Mouse (Mus musculus) MEL (cell line): ENCODE data around the gene Slc19a2. TPM values are rescaled to one million over a fixed set of nuclear protein-coding genes. Genes with fewer than 3 reads are reported as not detected.

ENCODE experiments used
- DNase-seq: peaks from one replicate; pipeline ENCODE4 v3.0.0; 2011; ENCODE audit warnings: low read depth, low spot score
- H3K27ac ChIP-seq: 2 replicates; pipeline ENCODE4 v1.5.1; 2012; ENCODE audit warnings: low read depth, mild to moderate bottlenecking, control low read depth, low read length, moderate library complexity; ENCODE audit not compliant: control insufficient read depth
- H3K27me3 ChIP-seq, 2 experiments: fragments of 150-350 bp in 1 of 2; sonication (generic) in 1 of 2; 2 replicates each; pipeline ENCODE4 v1.6.1; 2012; ENCODE audit warnings: low read length in 2 of 2, mild to moderate bottlenecking in 2 of 2, improper control_type of control experiment in 1 of 2, moderate library complexity in 1 of 2; ENCODE audit not compliant: insufficient read depth in 2 of 2, control insufficient read depth in 1 of 2
- H3K36me3 ChIP-seq, 2 experiments: 2 replicates each; pipeline ENCODE4 v1.6.1; 2012 to 2014; ENCODE audit warnings: low read length in 2 of 2, improper control_type of control experiment in 1 of 2, inconsistent platforms in 1 of 2, mild to moderate bottlenecking in 1 of 2; ENCODE audit not compliant: insufficient read depth in 2 of 2, control insufficient read depth in 1 of 2
- H3K4me1 ChIP-seq, 2 experiments: fragments of 150-350 bp in 1 of 2; sonication (generic) in 1 of 2; 2 replicates each; pipeline ENCODE4 v1.6.1; 2012; ENCODE audit warnings: low read length in 2 of 2, improper control_type of control experiment in 1 of 2, mild to moderate bottlenecking in 1 of 2; ENCODE audit not compliant: insufficient read depth in 2 of 2, control insufficient read depth in 1 of 2
- H3K4me3 ChIP-seq, 2 experiments: fragments of 150-350 bp in 1 of 2; sonication (generic) in 1 of 2; 2 replicates each; pipeline ENCODE4 v1.5.1; 2012; ENCODE audit warnings: low read depth in 2 of 2, low read length in 2 of 2, mild to moderate bottlenecking in 2 of 2, moderate library complexity in 2 of 2, control low read depth in 1 of 2, improper control_type of control experiment in 1 of 2; ENCODE audit not compliant: control insufficient read depth in 1 of 2, insufficient read depth in 1 of 2
- H3K79me2 ChIP-seq: 2 replicates; pipeline ENCODE4 v1.6.1; 2012; ENCODE audit warnings: mild to moderate bottlenecking, low read length, moderate library complexity; ENCODE audit not compliant: control insufficient read depth, poor library complexity, insufficient read depth
- H3K9ac ChIP-seq: 2 replicates; pipeline ENCODE4 v1.6.1; 2012; ENCODE audit warnings: low read depth, mild to moderate bottlenecking, control low read depth, low read length, moderate library complexity; ENCODE audit not compliant: control insufficient read depth, poor library complexity, severe bottlenecking
- H3K9me3 ChIP-seq: fragments of 150-350 bp; sonication (generic); replicated peaks from 2 replicates; pipeline ENCODE4 v1.6.1; 2012; ENCODE audit warnings: mild to moderate bottlenecking, low read length, improper control_type of control experiment, moderate library complexity; ENCODE audit not compliant: insufficient read depth
- BHLHE40 ChIP-seq: IDR thresholded peaks from 2 replicates; pipeline ENCODE4 v1.6.1; 2012; ENCODE audit warnings: low read depth, mild to moderate bottlenecking, inconsistent platforms, low read length, improper control_type of control experiment, borderline replicate concordance
- CHD1 ChIP-seq: IDR thresholded peaks from 2 replicates; pipeline ENCODE4 v1.6.1; 2012; ENCODE audit warnings: low read depth, mild to moderate bottlenecking, inconsistent platforms, low read length, improper control_type of control experiment
- CTCF ChIP-seq, 3 experiments: IDR thresholded peaks in 2 of 3; conservative IDR thresholded peaks in 1 of 3; 2 replicates each; pipeline ENCODE4 v1.5.1; 2011 to 2012; ENCODE audit warnings: low read length in 3 of 3, low read depth in 2 of 3, mild to moderate bottlenecking in 2 of 3, improper control_type of control experiment in 1 of 3, inconsistent platforms in 1 of 3, mixed read lengths in 1 of 3, moderate library complexity in 1 of 3; ENCODE audit not compliant: control insufficient read depth in 1 of 3, insufficient read depth in 1 of 3, poor library complexity in 1 of 3, severe bottlenecking in 1 of 3
- E2F4 ChIP-seq: IDR thresholded peaks from 2 replicates; pipeline ENCODE4 v1.6.1; 2011; ENCODE audit warnings: low read depth, low read length, improper control_type of control experiment, borderline replicate concordance
- ELF1 ChIP-seq: IDR thresholded peaks from 2 replicates; pipeline ENCODE4 v1.6.1; 2014; ENCODE audit warnings: low read depth, mild to moderate bottlenecking, inconsistent platforms, low read length, improper control_type of control experiment, moderate library complexity
- EP300 ChIP-seq, 2 experiments: IDR thresholded peaks; 2 replicates each; pipeline ENCODE4 v1.6.1; 2011; ENCODE audit warnings: improper control_type of control experiment in 2 of 2, low read length in 2 of 2, low read depth in 1 of 2, mild to moderate bottlenecking in 1 of 2
- ETS1 ChIP-seq: IDR thresholded peaks from 2 replicates; pipeline ENCODE4 v1.6.1; 2012; ENCODE audit warnings: low read depth, mild to moderate bottlenecking, inconsistent platforms, low read length, improper control_type of control experiment, moderate library complexity
- GABPA ChIP-seq: IDR thresholded peaks from 2 replicates; pipeline ENCODE4 v1.6.1; 2012; ENCODE audit warnings: low read depth, mild to moderate bottlenecking, inconsistent platforms, low read length, improper control_type of control experiment, moderate library complexity
- HCFC1 ChIP-seq: IDR thresholded peaks from 2 replicates; pipeline ENCODE4 v1.6.1; 2012; ENCODE audit warnings: low read depth, mild to moderate bottlenecking, inconsistent platforms, low read length, improper control_type of control experiment, moderate library complexity
- JUND ChIP-seq: IDR thresholded peaks from 2 replicates; pipeline ENCODE4 v1.6.1; 2011; ENCODE audit warnings: low read depth, mild to moderate bottlenecking, improper control_type of control experiment, low read length
- KAT2A ChIP-seq: conservative IDR thresholded peaks from 2 replicates; pipeline ENCODE4 v1.6.1; 2012; ENCODE audit warnings: low read depth, low read length, improper control_type of control experiment, inconsistent platforms
- MAFK ChIP-seq: IDR thresholded peaks from 2 replicates; pipeline ENCODE4 v1.6.1; 2011; ENCODE audit warnings: low read depth, mild to moderate bottlenecking, low read length, improper control_type of control experiment, borderline replicate concordance
- MAX ChIP-seq: IDR thresholded peaks from 2 replicates; pipeline ENCODE4 v1.6.1; 2011; ENCODE audit warnings: low read length, improper control_type of control experiment
- MAZ ChIP-seq: IDR thresholded peaks from 2 replicates; pipeline ENCODE4 v1.6.1; 2012; ENCODE audit warnings: low read depth, mild to moderate bottlenecking, inconsistent platforms, low read length, improper control_type of control experiment
- MEF2A ChIP-seq: IDR thresholded peaks from 2 replicates; pipeline ENCODE4 v1.6.1; 2014; ENCODE audit warnings: low read depth, mild to moderate bottlenecking, inconsistent platforms, low read length, improper control_type of control experiment; ENCODE audit not compliant: poor library complexity, insufficient replicate concordance, severe bottlenecking; ENCODE audit errors: extremely low read depth
- MXI1 ChIP-seq: IDR thresholded peaks from 2 replicates; pipeline ENCODE4 v1.6.1; 2011; ENCODE audit warnings: mild to moderate bottlenecking, low read depth, low read length, improper control_type of control experiment
- MYB ChIP-seq: IDR thresholded peaks from 2 replicates; pipeline ENCODE4 v1.6.1; 2011; ENCODE audit warnings: mild to moderate bottlenecking, low read depth, low read length, improper control_type of control experiment
- MYC ChIP-seq: IDR thresholded peaks from 2 replicates; pipeline ENCODE4 v1.6.1; 2011; ENCODE audit warnings: low read depth, mild to moderate bottlenecking, low read length, improper control_type of control experiment, moderate library complexity
- NELFE ChIP-seq: IDR thresholded peaks from 2 replicates; pipeline ENCODE4 v1.6.1; 2011; ENCODE audit warnings: low read depth, low read length, improper control_type of control experiment
- NRF1 ChIP-seq: IDR thresholded peaks from 2 replicates; pipeline ENCODE4 v1.6.1; 2014; ENCODE audit warnings: low read depth, mild to moderate bottlenecking, inconsistent platforms, low read length, improper control_type of control experiment, moderate library complexity; ENCODE audit not compliant: poor library complexity, insufficient read depth, severe bottlenecking
- POLR2A ChIP-seq, 2 experiments: IDR thresholded peaks; 2 replicates each; pipeline ENCODE4 v1.6.1; 2011 to 2012; ENCODE audit warnings: low read length in 2 of 2, mild to moderate bottlenecking in 2 of 2, control low read depth in 1 of 2, improper control_type of control experiment in 1 of 2, low read depth in 1 of 2, moderate library complexity in 1 of 2; ENCODE audit not compliant: control insufficient read depth in 1 of 2, insufficient read depth in 1 of 2, poor library complexity in 1 of 2
- POLR2AphosphoS2 ChIP-seq: IDR thresholded peaks from 2 replicates; pipeline ENCODE4 v1.6.1; 2011; ENCODE audit warnings: low read length, improper control_type of control experiment
- POLR2AphosphoS5 ChIP-seq: IDR thresholded peaks from 2 replicates; pipeline ENCODE4 v1.6.1; 2012; ENCODE audit warnings: low read depth, borderline replicate concordance, mild to moderate bottlenecking, inconsistent platforms, low read length, moderate library complexity, mixed read lengths
- RAD21 ChIP-seq: IDR thresholded peaks from 2 replicates; pipeline ENCODE4 v1.6.1; 2011; ENCODE audit warnings: mild to moderate bottlenecking, low read depth, low read length, improper control_type of control experiment
- SIN3A ChIP-seq: IDR thresholded peaks from 2 replicates; pipeline ENCODE4 v1.6.1; 2012; ENCODE audit warnings: low read length, improper control_type of control experiment, inconsistent platforms
- SMC3 ChIP-seq: IDR thresholded peaks from 2 replicates; pipeline ENCODE4 v1.6.1; 2011; ENCODE audit warnings: low read depth, low read length, improper control_type of control experiment
- TAL1 ChIP-seq: IDR thresholded peaks from 2 replicates; pipeline ENCODE4 v1.6.1; 2012; ENCODE audit warnings: mild to moderate bottlenecking, inconsistent platforms, low read length, moderate library complexity, mixed read lengths
- TBP ChIP-seq: IDR thresholded peaks from 2 replicates; pipeline ENCODE4 v1.8.0; 2011; ENCODE audit warnings: low read depth, low read length, improper control_type of control experiment
- TCF12 ChIP-seq: IDR thresholded peaks from 2 replicates; pipeline ENCODE4 v1.6.1; 2014; ENCODE audit warnings: low read depth, mild to moderate bottlenecking, inconsistent platforms, low read length, improper control_type of control experiment, moderate library complexity
- UBTF ChIP-seq: IDR thresholded peaks from 2 replicates; pipeline ENCODE4 v1.6.1; 2012; ENCODE audit warnings: low read depth, mild to moderate bottlenecking, inconsistent platforms, low read length, improper control_type of control experiment, moderate library complexity, borderline replicate concordance; ENCODE audit not compliant: insufficient read depth
- USF1 ChIP-seq: IDR thresholded peaks from 2 replicates; pipeline ENCODE4 v1.6.1; 2014; ENCODE audit warnings: low read depth, mild to moderate bottlenecking, inconsistent platforms, low read length, improper control_type of control experiment, moderate library complexity
- USF2 ChIP-seq, 2 experiments: IDR thresholded peaks; 2 replicates each; pipeline ENCODE4 v1.6.1; 2011 to 2012; ENCODE audit warnings: improper control_type of control experiment in 2 of 2, low read length in 2 of 2, borderline replicate concordance in 1 of 2, inconsistent platforms in 1 of 2, low read depth in 1 of 2, mild to moderate bottlenecking in 1 of 2; ENCODE audit not compliant: insufficient read depth in 1 of 2
- ZC3H11A ChIP-seq: IDR thresholded peaks from 2 replicates; pipeline ENCODE4 v1.6.1; 2012; ENCODE audit warnings: low read depth, mild to moderate bottlenecking, inconsistent platforms, low read length, improper control_type of control experiment
- ZKSCAN1 ChIP-seq: IDR thresholded peaks from 2 replicates; pipeline ENCODE4 v1.6.1; 2012; ENCODE audit warnings: low read depth, mild to moderate bottlenecking, inconsistent platforms, low read length, improper control_type of control experiment, moderate library complexity
- ZMIZ1 ChIP-seq: IDR thresholded peaks from 2 replicates; pipeline ENCODE4 v1.6.1; 2012; ENCODE audit warnings: low read depth, mild to moderate bottlenecking, inconsistent platforms, low read length, improper control_type of control experiment, moderate library complexity
- ZNF384 ChIP-seq: IDR thresholded peaks from 2 replicates; pipeline ENCODE4 v1.6.1; 2012; ENCODE audit warnings: low read depth, mild to moderate bottlenecking, inconsistent platforms, low read length, improper control_type of control experiment
- polyA plus RNA-seq, 2 experiments: library from polyadenylated mRNA; stranded (reverse) in 1 of 2; unstranded in 1 of 2; fragments of >175 nt in 1 of 2; fragments of >200 nt in 1 of 2; gene quantifications; 2 replicates each; pipeline versions ENCODE4 v1.2.1 to v1.2.4; 2012; ENCODE audit warnings: low replicate concordance in 2 of 2, low read depth in 1 of 2; ENCODE audit not compliant: insufficient read length in 2 of 2, insufficient read depth in 1 of 2, missing spikeins in 1 of 2
- total RNA-seq: library from RNA; depleted of rRNA; stranded (reverse); fragments of 300-350 nt; gene quantifications from 2 replicates; pipeline ENCODE4 v1.2.3, GENCODE M21; 2012

Gene Slc19a2
- total and polyA plus RNA-seq, 3 experiments, result 9.0 to 54.2 (median 9.7) TPM

GRCm38 (mm10) chr1:164307124-164307751, 58.4 kb downstream of the Slc19a2 start, which contains the start of gene Blzf1:
Gene Blzf1, minus strand, starts transcription at chr1:164307489.
- peak; percentile 99 for DNase-seq
- Histone ChIP-seq H3K79me2 (peaks cover 15% of the 10 kb centered on the region), H3K4me1 (peaks cover 8 to 12% of the 10 kb centered on the region in 2 experiments; a peak in 2 of 4 replicates), H3K36me3 (peaks cover 0 to 12% of the 10 kb centered on the region in 2 experiments; a peak in 3 of 4 replicates), H3K9me3 (no peaks in the 10 kb centered on the region), H3K4me3 (peak within 1 kb of the TSS; percentile 93 to 95), H3K27ac (peak within 1 kb of the TSS; percentile 91), H3K27me3 (no peaks in the 10 kb centered on the region), H3K9ac (peak within 1 kb of the TSS; percentile 92)
- TF ChIP-seq SMC3, result no peak
- TF ChIP-seq TBP, result peak; percentile 43
- TF ChIP-seq RAD21, result no peak
- no peak for TF ChIP-seq BHLHE40
- TF ChIP-seq ZKSCAN1, result no peak
- TF ChIP-seq USF2 (IDR thresholded peaks at IDR 0.05; ENCODE audit: borderline replicate concordance in 1 of 2, insufficient read depth in 1 of 2, low read depth in 1 of 2, low read length in 2 of 2), result no peak
- TF ChIP-seq UBTF, result no peak
- TF ChIP-seq POLR2A (IDR thresholded peaks at IDR 0.05; ENCODE audit: control insufficient read depth in 1 of 2, insufficient read depth in 1 of 2, low read depth in 1 of 2, low read length in 2 of 2, poor library complexity in 1 of 2), result peak in 1 of 2 experiments; percentile 74; a peak in 1 of 4 replicates
- no peak for TF ChIP-seq NRF1
- TF ChIP-seq ETS1, result peak; percentile 39; the same call in 1 of the 2 replicates
- peak; percentile 91 for TF ChIP-seq HCFC1
- TF ChIP-seq USF1, result no peak
- no peak for TF ChIP-seq TCF12
- TF ChIP-seq KAT2A, result peak; percentile 79
- TF ChIP-seq POLR2AphosphoS5, result no peak
- no peak for TF ChIP-seq CHD1
- no peak for TF ChIP-seq GABPA
- TF ChIP-seq MYC, result peak; percentile 74; the same call in 1 of the 2 replicates
- TF ChIP-seq MXI1, result peak; percentile 93
- TF ChIP-seq ZMIZ1, result no peak
- TF ChIP-seq EP300 (IDR thresholded peaks at IDR 0.05; ENCODE audit: low read depth in 1 of 2, low read length in 2 of 2), result 0 out of 4 replicates have a peak, but pooled peaks of 1 of the 2 experiments have one; percentile 16
- no peak for TF ChIP-seq E2F4
- TF ChIP-seq MAZ, result no peak
- no peak for TF ChIP-seq JUND
- TF ChIP-seq POLR2AphosphoS2, result peak; percentile 59; the same call in 1 of the 2 replicates
- peak; percentile 64 for TF ChIP-seq NELFE
- 0 out of 2 replicates have a peak, but pooled peaks have one; percentile 34 for TF ChIP-seq MYB
- TF ChIP-seq MAX, result peak; percentile 58; the same call in 1 of the 2 replicates
- TF ChIP-seq CTCF (IDR thresholded peaks at IDR 0.05 in 2 of 3, conservative IDR thresholded peaks at IDR 0.05 in 1 of 3; ENCODE audit: control insufficient read depth in 1 of 3, insufficient read depth in 1 of 3, low read depth in 2 of 3, low read length in 3 of 3, poor library complexity in 1 of 3, severe bottlenecking in 1 of 3), result no peak
- no peak for TF ChIP-seq MAFK
- TF ChIP-seq ELF1, result peak; percentile 70
- TF ChIP-seq ZNF384, result peak; percentile 85
- TF ChIP-seq TAL1, result no peak
- no peak for TF ChIP-seq MEF2A
- peak; percentile 97 for TF ChIP-seq SIN3A
- TF ChIP-seq ZC3H11A, result no peak
